Mouse (Mus musculus) right cerebral cortex, postnatal 10 days (tissue): Measurements from ENCODE around the gene Rln1.
A peak's percentile ranks its signal among the peaks of the same experiment; 100 is the strongest.

Experiments
- DNase-seq, 2 experiments: peaks; one replicate each; pipeline ENCODE4 v3.0.0; 2021; ENCODE audit warnings: low spot score in 2 of 2

Gene Rln1

GRCm38 (mm10) chr19:29361468-29362130 is 27.1 kb upstream of the Rln1 start:
- peak; percentile 96 to 97 for DNase-seq

GRCm38 (mm10) chr19:29360251-29360650 is 25.8 kb upstream of the Rln1 start:
- DNase-seq: no peak

DNA sequence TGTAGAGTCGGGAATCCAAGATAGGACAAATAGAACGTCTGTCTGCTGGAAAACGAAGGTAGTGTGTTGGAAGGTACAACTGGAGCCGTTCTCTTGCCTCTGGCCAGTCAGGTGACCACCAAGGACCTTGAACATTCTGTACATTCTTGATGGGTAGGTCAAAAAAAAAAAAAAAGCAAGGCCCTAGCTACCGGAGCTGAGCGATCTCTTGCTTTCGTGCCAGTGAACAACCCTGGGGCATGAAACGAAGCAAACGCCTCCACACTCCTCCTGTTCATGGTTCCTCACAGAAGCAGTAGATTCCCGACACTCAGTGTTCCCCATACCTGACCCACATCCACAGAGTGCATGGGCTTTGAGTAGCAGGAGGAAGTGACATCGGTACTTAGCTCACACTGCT is 21.8 kb upstream of the Rln1 start:
- no peak for DNase-seq

- peak; percentile 86 to 92 for DNase-seq
Measured at GRCm38 (mm10) chr19:29354895-29355877, 20.7 kb upstream of the Rln1 start.

DNA sequence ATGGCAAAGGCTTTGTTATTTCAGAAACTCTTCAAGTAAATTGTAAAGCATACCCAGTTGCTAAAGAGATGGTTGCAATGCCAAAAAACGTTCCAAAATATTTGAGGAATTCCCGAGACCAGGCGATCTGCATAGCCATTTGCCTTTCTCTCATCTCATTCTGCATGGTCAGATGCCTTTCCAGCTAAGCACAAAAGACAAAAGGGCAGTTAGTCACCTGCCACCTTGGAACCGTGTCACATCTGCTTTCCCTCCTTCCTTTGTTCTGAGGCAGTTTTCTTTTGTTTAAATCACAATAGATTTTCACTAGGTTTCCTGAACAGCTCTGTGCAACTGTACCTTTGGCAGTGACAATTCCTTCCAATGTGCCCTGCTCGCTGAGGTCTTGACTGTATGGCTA is 16.5 kb upstream of the Rln1 start:
- DNase-seq: no peak

GRCm38 (mm10) chr19:29345636-29346035 is 11.2 kb upstream of the Rln1 start:
- no peak for DNase-seq

- DNase-seq: no peak
Measured at GRCm38 (mm10) chr19:29344868-29345267, 10.4 kb upstream of the Rln1 start.

GRCm38 (mm10) chr19:29342281-29342680 is 7.8 kb upstream of the Rln1 start:
- no peak for DNase-seq

DNA sequence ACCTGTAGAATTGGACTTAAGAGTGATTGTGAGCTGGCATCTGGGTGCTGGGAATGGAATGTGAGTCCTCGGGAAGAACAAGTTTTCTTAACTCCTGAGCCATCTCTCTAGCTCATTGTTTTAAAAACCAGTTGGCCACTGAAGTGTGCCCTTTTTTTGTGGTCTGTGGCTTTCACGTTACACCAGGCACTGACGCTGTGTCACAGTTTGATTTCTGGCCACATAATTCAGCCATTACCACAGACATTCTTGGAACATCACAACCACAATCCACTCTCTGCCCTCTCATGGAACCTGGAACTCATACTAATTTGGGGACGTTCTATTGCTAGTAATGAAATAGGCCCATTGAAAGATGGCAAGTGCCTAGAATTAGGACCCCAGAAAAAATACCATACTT is 6.6 kb upstream of the Rln1 start:
- DNase-seq: no peak

DNA sequence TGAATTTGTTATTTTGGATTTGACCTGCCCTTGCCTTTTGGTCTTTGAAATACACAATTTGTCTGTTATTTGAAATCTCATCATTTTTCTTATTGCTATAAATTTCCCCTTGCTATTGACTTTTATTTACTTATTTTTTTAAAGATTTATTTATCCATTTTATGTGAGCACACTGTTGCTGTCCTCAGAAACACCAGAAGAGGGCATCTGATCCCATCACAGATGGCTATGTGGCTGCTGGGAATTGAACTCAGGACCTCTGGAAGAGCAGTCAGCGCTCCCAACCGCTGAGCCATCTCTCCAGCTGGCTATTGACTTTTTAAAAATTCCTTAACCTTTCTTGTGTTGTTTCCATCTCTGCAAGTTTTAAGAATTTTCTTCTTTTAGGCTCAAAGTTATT is 2.2 kb upstream of the Rln1 start:
- DNase-seq: no peak

DNA sequence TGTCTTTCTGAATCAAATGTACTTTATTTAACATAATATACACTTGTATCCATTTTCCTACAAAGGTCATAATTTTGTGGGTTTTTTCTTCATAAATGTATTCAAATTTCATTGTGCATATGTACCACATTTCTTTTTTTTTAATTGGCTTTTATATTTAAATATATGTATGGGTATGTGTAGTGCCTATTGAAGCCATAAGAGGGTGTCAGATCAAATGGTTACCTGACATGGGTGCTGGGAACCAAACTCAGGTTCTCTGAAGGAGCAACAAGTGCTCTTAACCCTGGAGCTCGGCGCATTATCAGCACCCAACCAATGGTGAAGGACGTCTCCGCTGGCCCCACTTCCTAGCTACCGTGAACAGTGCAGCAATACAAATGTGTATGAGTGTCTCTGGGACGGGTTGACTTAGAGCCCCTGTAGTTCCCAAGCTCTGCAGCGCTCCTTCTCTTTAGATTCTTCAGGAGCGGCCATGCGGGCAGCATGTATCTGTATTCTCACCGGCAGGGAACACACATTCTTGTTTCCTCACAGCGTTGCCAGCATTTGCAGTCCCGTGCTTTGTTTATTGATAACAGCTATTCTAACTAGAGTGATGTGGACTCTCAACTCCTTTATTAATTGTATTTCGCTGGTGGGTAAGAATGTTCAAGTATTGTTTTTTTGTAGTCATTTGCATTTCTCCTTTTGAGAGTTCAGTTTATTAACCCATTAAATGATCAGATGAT is 7.5 kb downstream of the Rln1 start:
- DNase-seq: no peak

- no peak for DNase-seq
Measured at GRCm38 (mm10) chr19:29326396-29326795, 8.1 kb downstream of the Rln1 start.

DNA sequence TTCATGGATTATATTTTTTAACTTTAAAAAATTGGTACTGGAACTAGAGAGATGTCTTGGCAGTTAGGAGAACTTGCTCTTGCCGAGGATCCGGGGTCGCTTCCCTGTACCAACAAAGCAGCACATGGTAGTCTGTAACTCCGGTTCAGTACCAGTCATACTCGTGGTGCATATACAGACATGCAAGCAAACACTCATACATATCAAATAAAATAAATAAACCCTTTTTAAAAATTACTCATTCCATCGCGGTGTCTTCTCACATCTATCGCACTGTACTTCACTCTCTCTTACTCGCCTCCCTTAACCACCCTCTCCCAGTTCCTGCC is 8.7 kb downstream of the Rln1 start:
- no peak for DNase-seq

GRCm38 (mm10) chr19:29325053-29325851 is 9.2 kb downstream of the Rln1 start, which contains the start of gene Insl6:
Insl6 (minus strand) TSS chr19:29325356.
- peak in 1 of 2 experiments; percentile 42 for DNase-seq

GRCm38 (mm10) chr19:29323416-29324049 is 10.9 kb downstream of the Rln1 start:
- no peak for DNase-seq

- no peak for DNase-seq
Measured at GRCm38 (mm10) chr19:29312661-29313060, 21.8 kb downstream of the Rln1 start.

- DNase-seq: peak; percentile 38 to 56
Measured at GRCm38 (mm10) chr19:29311791-29312190, 22.7 kb downstream of the Rln1 start.

- DNase-seq: no peak
Measured at GRCm38 (mm10) chr19:29308832-29309231, 25.6 kb downstream of the Rln1 start.

DNA sequence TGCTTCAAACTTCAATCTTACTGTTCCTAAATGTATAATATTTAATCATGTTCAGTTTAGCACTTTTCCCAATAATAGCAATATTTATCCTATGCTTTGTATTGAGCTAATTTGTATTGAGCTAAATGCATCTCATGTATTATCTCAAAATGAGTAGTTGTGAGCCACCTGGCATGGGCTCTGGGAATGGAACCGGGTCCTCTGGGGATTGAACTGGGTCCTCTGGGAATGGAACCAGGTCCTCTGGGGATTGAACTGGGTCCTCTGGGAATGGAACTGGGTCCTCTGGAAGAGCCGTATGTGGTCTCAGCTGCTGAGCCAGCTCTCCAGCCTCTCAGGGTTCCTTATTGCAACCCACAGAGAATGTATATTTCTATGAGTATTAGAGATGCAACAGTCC is 32.4 kb downstream of the Rln1 start:
- no peak for DNase-seq

GRCm38 (mm10) chr19:29300919-29301318 is 33.6 kb downstream of the Rln1 start:
- no peak for DNase-seq

- DNase-seq: no peak
Measured at GRCm38 (mm10) chr19:29297366-29297765, 37.1 kb downstream of the Rln1 start.
